Mouse (Mus musculus) cerebellum, adult 11-12 months (tissue): ENCODE measurements around the gene Veph1.

Experiments used
- DNase-seq: peaks from one replicate; pipeline ENCODE4 v3.0.0; 2022

The Veph1 gene

GRCm38 (mm10) chr3:66004989-66005388 is 291.6 kb downstream of the Veph1 start:
- DNase-seq = no peak

DNA sequence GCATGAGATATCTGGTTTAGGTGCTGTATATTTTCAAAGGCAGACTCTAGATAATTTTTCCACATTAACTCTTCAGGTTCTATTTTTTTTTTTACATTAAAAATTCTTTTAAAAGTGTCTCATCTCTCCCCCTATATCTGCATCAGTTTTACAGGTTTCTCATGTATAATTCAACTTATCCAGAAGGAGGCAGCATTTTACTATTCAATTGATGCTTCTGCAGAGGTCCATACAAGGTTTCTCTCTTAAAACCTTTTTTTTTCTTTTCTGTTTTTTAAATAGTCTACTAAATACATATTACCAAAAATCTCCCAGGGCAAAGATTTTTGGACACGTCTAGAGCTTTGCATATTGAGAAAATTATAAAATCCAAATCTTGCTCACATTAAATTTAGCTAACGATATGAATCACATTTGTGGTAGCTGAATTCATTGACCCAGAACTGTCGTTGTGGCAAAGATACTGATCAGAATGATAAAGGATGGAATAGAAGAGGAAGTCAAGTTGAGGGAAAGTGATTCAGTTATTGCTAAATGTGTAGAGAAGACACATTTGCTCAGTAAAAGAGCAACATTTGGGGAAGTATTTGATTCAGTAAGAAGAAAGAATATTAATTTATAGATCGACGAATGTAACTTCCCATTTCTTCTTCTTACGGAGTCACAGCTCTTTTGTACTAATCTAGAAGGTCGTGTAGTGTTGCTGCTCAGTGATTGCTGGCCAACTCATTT is 292.3 kb downstream of the Veph1 start:
- DNase-seq = no peak
